Mouse (Mus musculus) erythroblast, embryonic 14.5 days (primary cell): Measurements from ENCODE around the gene Qprt. TPM values are rescaled to one million over a fixed set of nuclear protein-coding genes. Genes with fewer than 3 reads are reported as not detected.

Source experiments
- H3K27me3 ChIP-seq: 2 replicates; pipeline ENCODE4 v1.6.1; 2012; ENCODE audit warnings: inconsistent platforms; ENCODE audit not compliant: control insufficient read depth
- H3K36me3 ChIP-seq: 2 replicates; pipeline ENCODE4 v1.6.1; 2012; ENCODE audit warnings: mild to moderate bottlenecking, inconsistent platforms; ENCODE audit not compliant: control insufficient read depth
- H3K4me1 ChIP-seq: 2 replicates; pipeline ENCODE4 v1.6.1; 2012; ENCODE audit warnings: inconsistent platforms; ENCODE audit not compliant: control insufficient read depth
- H3K4me3 ChIP-seq: replicated peaks from 2 replicates; pipeline ENCODE3; 2012; ENCODE audit warnings: moderate library complexity, mild to moderate bottlenecking, inconsistent platforms
- H3K9me3 ChIP-seq: 2 replicates; pipeline ENCODE4 v1.6.1; 2012; ENCODE audit warnings: low read length, inconsistent platforms, mixed read lengths; ENCODE audit not compliant: control insufficient read depth
- GATA1 ChIP-seq: IDR thresholded peaks from 2 replicates; pipeline ENCODE4 v1.6.1; 2012; ENCODE audit warnings: low read length, inconsistent platforms, mixed read lengths
- TAL1 ChIP-seq: IDR thresholded peaks from 3 replicates; pipeline ENCODE4 v1.6.1; 2012; ENCODE audit warnings: low read length, inconsistent platforms, mixed read lengths
- polyA plus RNA-seq: library from polyadenylated mRNA; stranded (reverse); fragments of >175 nt; gene quantifications from 2 replicates; pipeline ENCODE4 v1.2.3, GENCODE M21; 2012

The Qprt gene
- polyA plus RNA-seq, 1 experiment = 0.17 TPM

GRCm38 (mm10) chr7:127136181-127137071, 14.4 kb upstream of the Qprt start:
- Histone ChIP-seq H3K27me3 (no peaks in the 10 kb centered on the region), H3K9me3 (no peaks in the 10 kb centered on the region), H3K4me3 (peak overlapping the region; percentile 61), H3K36me3 (peaks cover 26% of the 10 kb centered on the region), H3K4me1 (peaks cover 80% of the 10 kb centered on the region)
- TF ChIP-seq TAL1 (no peak), GATA1 (no peak)

- Histone ChIP-seq H3K36me3 (peaks cover 26% of the 10 kb centered on the region), H3K4me1 (peaks cover 65% of the 10 kb centered on the region), H3K27me3 (no peaks in the 10 kb centered on the region), H3K9me3 (no peaks in the 10 kb centered on the region), H3K4me3 (peak overlapping the region; percentile 13)
- TF ChIP-seq GATA1 = no peak
- TF ChIP-seq TAL1 = no peak
These were observed 12.9 kb upstream of the Qprt start for GRCm38 (mm10) chr7:127134821-127135447.

GRCm38 (mm10) chr7:127133125-127133524, 11.1 kb upstream of the Qprt start:
- no peaks in the 10 kb centered on the region for H3K9me3 ChIP-seq
- H3K4me3 ChIP-seq = no peak overlapping the region
- peaks cover 26% of the 10 kb centered on the region for H3K36me3 ChIP-seq
- H3K27me3 ChIP-seq = no peaks in the 10 kb centered on the region
- TF ChIP-seq GATA1 (no peak), TAL1 (no peak)
- peaks cover 58% of the 10 kb centered on the region for H3K4me1 ChIP-seq

- TF ChIP-seq GATA1 (no peak), TAL1 (no peak)
- Histone ChIP-seq H3K27me3 (no peaks in the 10 kb centered on the region), H3K36me3 (peaks cover 11% of the 10 kb centered on the region), H3K4me1 (peaks cover 23% of the 10 kb centered on the region), H3K4me3 (no peak overlapping the region), H3K9me3 (peaks cover under 1% of the 10 kb centered on the region)
These were observed 7.6 kb upstream of the Qprt start for GRCm38 (mm10) chr7:127129638-127130037.

- H3K27me3 ChIP-seq = peaks cover 8% of the 10 kb centered on the region
- peaks cover 6% of the 10 kb centered on the region for H3K9me3 ChIP-seq
- no peaks in the 10 kb centered on the region; the same call in 1 of the 2 replicates for H3K36me3 ChIP-seq
- TF ChIP-seq TAL1 (no peak), GATA1 (no peak)
- peak overlapping the region; percentile 48 for H3K4me3 ChIP-seq
- peaks cover 17% of the 10 kb centered on the region for H3K4me1 ChIP-seq
These were observed 740 bp downstream of the Qprt start for GRCm38 (mm10) chr7:127121061-127121910.

GRCm38 (mm10) chr7:127118671-127119445, 3.2 kb downstream of the Qprt start:
- peaks cover 2% of the 10 kb centered on the region; the same call in 1 of the 2 replicates for H3K36me3 ChIP-seq
- no peak overlapping the region for H3K4me3 ChIP-seq
- TF ChIP-seq TAL1 (no peak), GATA1 (no peak)
- H3K9me3 ChIP-seq = no peaks in the 10 kb centered on the region
- H3K27me3 ChIP-seq = peaks cover 8% of the 10 kb centered on the region
- peaks cover 17% of the 10 kb centered on the region for H3K4me1 ChIP-seq

- Histone ChIP-seq H3K36me3 (peaks cover 2% of the 10 kb centered on the region; the same call in 1 of the 2 replicates), H3K9me3 (no peaks in the 10 kb centered on the region), H3K4me1 (peaks cover 21% of the 10 kb centered on the region), H3K4me3 (no peak overlapping the region), H3K27me3 (peaks cover 8% of the 10 kb centered on the region)
- TF ChIP-seq GATA1 (no peak), TAL1 (no peak)
These were observed 4.1 kb downstream of the Qprt start for GRCm38 (mm10) chr7:127117948-127118347.

- H3K27me3 ChIP-seq = peaks cover 3% of the 10 kb centered on the region
- H3K36me3 ChIP-seq = peaks cover 2% of the 10 kb centered on the region; the same call in 1 of the 2 replicates
- H3K4me1 ChIP-seq = peaks cover 24% of the 10 kb centered on the region
- H3K9me3 ChIP-seq = no peaks in the 10 kb centered on the region
- no peak overlapping the region for H3K4me3 ChIP-seq
- TF ChIP-seq GATA1 (no peak), TAL1 (no peak)
These were observed 5.6 kb downstream of the Qprt start for GRCm38 (mm10) chr7:127116331-127116935.
